Mouse (Mus musculus) myocyte (in vitro differentiated cells): ENCODE measurements around the gene Tmem131l.

Experiments used
- CEBPB ChIP-seq: IDR thresholded peaks from 2 replicates; pipeline ENCODE4 v1.6.1; 2011; ENCODE audit warnings: mild to moderate bottlenecking, moderate library complexity; ENCODE audit not compliant: poor library complexity, insufficient read depth, severe bottlenecking
- E2F4 ChIP-seq: IDR thresholded peaks from one replicate; pipeline ENCODE4 v1.6.1; 2011; ENCODE audit warnings: mild to moderate bottlenecking, control low read depth, moderate library complexity; ENCODE audit not compliant: insufficient read depth
- POLR2A ChIP-seq: IDR thresholded peaks from one replicate; pipeline ENCODE4 v1.6.1; 2011; ENCODE audit warnings: low read depth, mild to moderate bottlenecking, control low read depth, moderate library complexity; ENCODE audit not compliant: insufficient read length
- USF1 ChIP-seq: IDR thresholded peaks from one replicate; pipeline ENCODE4 v1.6.1; 2011; ENCODE audit warnings: low read depth, mild to moderate bottlenecking, control low read depth, moderate library complexity

GRCm38 (mm10) chr3:83984379-83984778 lies 55.6 kb downstream of the Tmem131l start:
- no peak for TF ChIP-seq USF1
- TF ChIP-seq POLR2A = no peak
- no peak for TF ChIP-seq CEBPB
- TF ChIP-seq E2F4 = no peak
